In genomic region chr16:38361933-38362332, GRCm38 (mm10) we compare ENCODE assay signal across 8 mouse cellular contexts. TPM values are rescaled to one million over a fixed set of nuclear protein-coding genes. Genes with fewer than 3 reads are reported as not detected.
A peak's percentile ranks its signal among the peaks of the same experiment; 100 is the strongest.
DNase-seq lines count a peak whose midpoint lies in the region; ATAC-seq and TF ChIP-seq lines count a peak whose summit lies in the region.

TSS of gene Popdc2 (plus strand) at chr16:38362209.

- no peaks in the 10 kb centered on the region for H3K9me3 ChIP-seq in MEL (replicated peaks; ENCODE audit: insufficient read depth, low read length)
- no peaks in the 10 kb centered on the region for H3K9me3 ChIP-seq in heart, embryonic 12.5 days (replicated peaks)
- H3K9me3 ChIP-seq in liver, embryonic 12.5 days (replicated peaks), result no peaks in the 10 kb centered on the region
- H3K9me3 ChIP-seq in hindbrain, embryonic 13.5 days, result no peaks in the 10 kb centered on the region

- no peak within 1 kb of the TSS for H3K4me3 ChIP-seq in MEL (ENCODE audit: control insufficient read depth in 1 of 2, insufficient read depth in 1 of 2, low read depth in 2 of 2, low read length in 2 of 2)
- peak within 1 kb of the TSS; percentile 66 for H3K4me3 ChIP-seq in heart, embryonic 12.5 days
- no peak within 1 kb of the TSS for H3K4me3 ChIP-seq in liver, embryonic 12.5 days
- H3K4me3 ChIP-seq in hindbrain, embryonic 13.5 days, result no peak within 1 kb of the TSS

- no peak for TF ChIP-seq CTCF in MEL (IDR thresholded peaks at IDR 0.05 in 2 of 3, conservative IDR thresholded peaks at IDR 0.05 in 1 of 3; ENCODE audit: control insufficient read depth in 1 of 3, insufficient read depth in 1 of 3, low read depth in 2 of 3, low read length in 3 of 3, poor library complexity in 1 of 3, severe bottlenecking in 1 of 3)

- no peak for DNase-seq in MEL (ENCODE audit: low read depth, low spot score)
- DNase-seq in embryo, embryonic 9.5 days (ENCODE audit: extremely low spot score), result peak; percentile 32
- no peak for DNase-seq in layer of hippocampus, adult 9-10 months (ENCODE audit: low spot score)
- no peak for DNase-seq in Muller cell, postnatal 12 days (ENCODE audit: inconsistent ontology term)
- no peak for DNase-seq in layer of hippocampus, postnatal 14 days (ENCODE audit: low spot score in 2 of 2)

- H3K9ac ChIP-seq in MEL (ENCODE audit: control insufficient read depth, low read depth, low read length, poor library complexity, severe bottlenecking), result no peak within 1 kb of the TSS; the same call in 1 of the 2 replicates
- H3K9ac ChIP-seq in heart, embryonic 12.5 days, result peak within 1 kb of the TSS; percentile 94
- no peak within 1 kb of the TSS; the same call in 1 of the 2 replicates for H3K9ac ChIP-seq in liver, embryonic 12.5 days
- H3K9ac ChIP-seq in hindbrain, embryonic 13.5 days, result no peak within 1 kb of the TSS

- H3K4me2 ChIP-seq in heart, embryonic 12.5 days, result peak within 1 kb of the TSS; percentile 83
- peak within 1 kb of the TSS; percentile 14 for H3K4me2 ChIP-seq in liver, embryonic 12.5 days
- H3K4me2 ChIP-seq in hindbrain, embryonic 13.5 days, result no peak within 1 kb of the TSS

- H3K79me2 ChIP-seq in MEL (ENCODE audit: control insufficient read depth, insufficient read depth, low read length, poor library complexity), result no peaks in the 10 kb centered on the region

- TF ChIP-seq EP300 in MEL (IDR thresholded peaks at IDR 0.05; ENCODE audit: low read depth in 1 of 2, low read length in 2 of 2), result no peak

- TF ChIP-seq RAD21 in MEL (IDR thresholded peaks at IDR 0.05; ENCODE audit: low read depth, low read length), result no peak

- ATAC-seq in heart, embryonic 12.5 days (ENCODE audit: insufficient number of reproducible peaks, low FRiP score), result peak; percentile 79
- ATAC-seq in liver, embryonic 12.5 days, result no peak
- no peak for ATAC-seq in hindbrain, embryonic 13.5 days (ENCODE audit: low FRiP score)

- peaks cover 0 to 34% of the 10 kb centered on the region in 2 experiments; a peak in 2 of 4 replicates for H3K36me3 ChIP-seq in MEL (ENCODE audit: control insufficient read depth in 1 of 2, insufficient read depth in 2 of 2, low read length in 2 of 2)
- peaks cover 7% of the 10 kb centered on the region; the same call in 1 of the 2 replicates for H3K36me3 ChIP-seq in heart, embryonic 12.5 days
- peaks cover 9% of the 10 kb centered on the region; the same call in 1 of the 2 replicates for H3K36me3 ChIP-seq in liver, embryonic 12.5 days
- H3K36me3 ChIP-seq in hindbrain, embryonic 13.5 days, result peaks cover 8% of the 10 kb centered on the region

- TF ChIP-seq POLR2A in MEL (IDR thresholded peaks at IDR 0.05; ENCODE audit: control insufficient read depth in 1 of 2, insufficient read depth in 1 of 2, low read depth in 1 of 2, low read length in 2 of 2, poor library complexity in 1 of 2), result no peak

- H3K27ac ChIP-seq in MEL (ENCODE audit: control insufficient read depth, low read depth, low read length), result no peak within 1 kb of the TSS
- H3K27ac ChIP-seq in heart, embryonic 12.5 days (ENCODE audit: poor library complexity, severe bottlenecking), result peak within 1 kb of the TSS; percentile 100
- H3K27ac ChIP-seq in liver, embryonic 12.5 days, result no peak within 1 kb of the TSS
- H3K27ac ChIP-seq in hindbrain, embryonic 13.5 days, result no peak within 1 kb of the TSS

- peaks cover 33 to 41% of the 10 kb centered on the region in 2 experiments for H3K4me1 ChIP-seq in MEL (ENCODE audit: control insufficient read depth in 1 of 2, insufficient read depth in 2 of 2, low read length in 2 of 2)
- peaks cover 37% of the 10 kb centered on the region for H3K4me1 ChIP-seq in heart, embryonic 12.5 days (replicated peaks)
- peaks cover 57% of the 10 kb centered on the region for H3K4me1 ChIP-seq in liver, embryonic 12.5 days
- peaks cover 5% of the 10 kb centered on the region for H3K4me1 ChIP-seq in hindbrain, embryonic 13.5 days (replicated peaks)

- H3K27me3 ChIP-seq in MEL (ENCODE audit: control insufficient read depth in 1 of 2, insufficient read depth in 2 of 2, low read length in 2 of 2), result no peaks in the 10 kb centered on the region
- no peaks in the 10 kb centered on the region for H3K27me3 ChIP-seq in heart, embryonic 12.5 days (replicated peaks)
- no peaks in the 10 kb centered on the region for H3K27me3 ChIP-seq in liver, embryonic 12.5 days (replicated peaks)
- no peaks in the 10 kb centered on the region for H3K27me3 ChIP-seq in hindbrain, embryonic 13.5 days

- WGBS in heart, embryonic 12.5 days, result 3% methylated on average over 10 of the region's 10 CpGs
- WGBS in liver, embryonic 12.5 days (ENCODE audit: insufficient replicate concordance), result 49% methylated on average over 10 of the region's 10 CpGs
- WGBS in hindbrain, embryonic 13.5 days, result 74% methylated on average over 10 of the region's 10 CpGs

TF ChIP-seq in MEL, 35 proteins besides CTCF, POLR2A, EP300 and RAD21:
- TF ChIP-seq POLR2AphosphoS5 (IDR thresholded peaks at IDR 0.05; ENCODE audit: borderline replicate concordance, low read depth, low read length), result no peak

RNA-seq across cellular contexts. Expression of gene Popdc2, which starts in this region (rescaled TPM):
- 15.2 and 17.5 TPM in 2 replicates for total RNA-seq in MEL (2012; rRNA removed)
- polyA plus RNA-seq in MEL (2012; ENCODE audit: insufficient read depth in 1 of 2, insufficient read length in 2 of 2, low read depth in 1 of 2, low replicate concordance in 2 of 2, missing spikeins in 1 of 2), result 10 to 100 TPM in 1 of 2 experiments, not detected in 1; 45.4 TPM
- 308 and 330 TPM in 2 replicates for polyA plus RNA-seq in heart, embryonic 12.5 days (2016; fragmentation: Nextera tagmentation; extraction: Ambion mirVana)
- 20.3 and 24.8 TPM in 2 replicates for polyA plus RNA-seq in liver, embryonic 12.5 days (2016; fragmentation: Nextera tagmentation; extraction: Ambion mirVana)
- 0.49 and 0.61 TPM in 2 replicates for polyA plus RNA-seq in hindbrain, embryonic 13.5 days (2015; fragmentation: Nextera tagmentation; extraction: Ambion mirVana)
- total RNA-seq in layer of hippocampus, postnatal 14 days (2021), result under 1 TPM; 0.43 to 0.44 TPM

Comparison
In these comparisons a context has a peak if more than half of its experiments do, and no peak if none do; other contexts are left out.
1. RNA of gene Popdc2 (total RNA-seq): 15.2 to 17.5 TPM in MEL; 0.43 to 0.44 TPM in layer of hippocampus, postnatal 14 days; every median in the first group is over 10 times any median in the second.